Mouse (Mus musculus): ENCODE data around the gene Lrrc66.

GRCm38 (mm10) chr5:73647261-73647900 is 15.1 kb upstream of the Lrrc66 start, which contains the start of gene Sgcb:
- TF ChIP-seq CTCF (IDR thresholded peaks at IDR 0.05; ENCODE audit: low read depth) (peak; percentile 31; the same call in 1 of the 2 replicates), EP300 (optimal IDR thresholded peaks at IDR 0.05) (no peak)

All from stomach, postnatal 0 days (tissue).